8 mouse cellular contexts compared by ENCODE assay signal in the genomic region with DNA sequence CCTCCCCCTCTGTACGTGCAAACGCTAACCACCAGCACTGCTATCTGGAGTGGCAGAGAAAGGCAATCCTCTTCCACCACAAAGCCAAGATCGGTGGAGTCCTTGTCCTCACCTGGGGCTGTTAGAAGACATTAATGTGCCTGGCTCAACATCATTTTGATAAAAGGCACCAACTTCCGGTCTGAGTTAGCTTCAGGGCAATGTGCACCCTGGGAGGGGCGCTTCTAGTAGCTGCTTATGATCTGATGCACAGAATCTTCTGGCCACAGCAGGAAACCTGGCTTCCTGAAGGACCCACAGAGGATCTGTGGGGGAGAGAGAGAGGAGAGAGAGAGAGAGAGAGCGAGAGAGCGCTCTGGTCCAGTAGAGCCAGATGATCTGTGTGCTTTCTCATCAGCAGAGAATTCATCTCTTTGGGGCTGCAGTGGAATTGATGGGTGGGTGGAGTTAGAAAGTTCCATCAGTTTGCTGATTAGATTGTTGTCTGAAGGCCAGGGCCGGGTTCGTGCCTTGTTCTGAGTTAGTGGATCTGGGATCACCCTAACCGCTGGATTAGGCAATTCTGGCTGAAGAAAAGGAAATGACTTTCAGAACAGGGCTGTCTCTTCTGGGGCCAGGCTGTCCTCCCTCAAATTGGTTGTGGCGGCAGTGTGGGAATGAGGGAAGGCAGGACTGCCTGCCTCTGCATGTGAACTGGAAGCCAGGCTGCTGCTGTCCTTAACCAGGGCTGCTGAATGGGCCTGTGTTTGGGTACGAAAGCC.
DNase-seq lines count a peak whose midpoint lies in the region; ATAC-seq and TF ChIP-seq lines count a peak whose summit lies in the region.

No protein-coding gene starts in this region.

- H3K4me2 ChIP-seq in heart, embryonic 11.5 days, result no peak overlapping the region
- no peak overlapping the region for H3K4me2 ChIP-seq in embryonic facial prominence, embryonic 14.5 days (ENCODE audit: low read depth, low read length)
- H3K4me2 ChIP-seq in kidney, postnatal 0 days (ENCODE audit: low read length), result no peak overlapping the region

- H3K36me3 ChIP-seq in heart, embryonic 11.5 days (ENCODE audit: control insufficient read depth, insufficient read depth, low read length), result no peaks in the 10 kb centered on the region
- H3K36me3 ChIP-seq in embryonic facial prominence, embryonic 14.5 days (ENCODE audit: control insufficient read depth, insufficient read depth, low read length), result no peaks in the 10 kb centered on the region
- no peaks in the 10 kb centered on the region for H3K36me3 ChIP-seq in kidney, postnatal 0 days (ENCODE audit: insufficient read depth, low read length)

- peak; percentile 97 for DNase-seq in heart, adult 11 months
- peak; percentile 77 for DNase-seq in embryonic facial prominence, embryonic 14.5 days (ENCODE audit: low spot score)
- peak; percentile 47 for DNase-seq in kidney, postnatal 0 days (ENCODE audit: low spot score)
- DNase-seq in right cerebral cortex, postnatal 14 days, result no peak
- no peak for DNase-seq in layer of hippocampus, adult 8-10 months (ENCODE audit: low spot score in 2 of 2)
- no peak for DNase-seq in layer of hippocampus, postnatal 36 days

- TF ChIP-seq CTCF in kidney, postnatal 0 days (IDR thresholded peaks at IDR 0.05; ENCODE audit: low read depth), result no peak

- H3K27me3 ChIP-seq in heart, embryonic 11.5 days (ENCODE audit: control insufficient read depth, insufficient read depth, low read length), result no peaks in the 10 kb centered on the region
- H3K27me3 ChIP-seq in embryonic facial prominence, embryonic 14.5 days (replicated peaks; ENCODE audit: control insufficient read depth, insufficient read depth, low read length), result no peaks in the 10 kb centered on the region
- H3K27me3 ChIP-seq in kidney, postnatal 0 days (ENCODE audit: insufficient read depth, low read length), result no peaks in the 10 kb centered on the region

- WGBS in heart, embryonic 11.5 days (ENCODE audit: insufficient replicate concordance), result 46% methylated on average over 10 of the region's 12 CpGs
- 51% methylated on average over 10 of the region's 12 CpGs for WGBS in embryonic facial prominence, embryonic 14.5 days
- WGBS in kidney, postnatal 0 days, result 45% methylated on average over 10 of the region's 12 CpGs

- H3K9ac ChIP-seq in heart, embryonic 11.5 days (ENCODE audit: low read depth, low read length), result no peak overlapping the region
- H3K9ac ChIP-seq in embryonic facial prominence, embryonic 14.5 days (ENCODE audit: low read depth, low read length), result no peak overlapping the region; the same call in 1 of the 2 replicates
- H3K9ac ChIP-seq in kidney, postnatal 0 days (ENCODE audit: low read depth, low read length), result no peak overlapping the region

- H3K4me1 ChIP-seq in heart, embryonic 11.5 days (ENCODE audit: control insufficient read depth, insufficient read depth, low read length), result 0 out of 2 replicates have a peak, but pooled peaks cover 3% of the 10 kb centered on the region
- H3K4me1 ChIP-seq in embryonic facial prominence, embryonic 14.5 days (ENCODE audit: control insufficient read depth, insufficient read depth, low read length), result peaks cover 14% of the 10 kb centered on the region
- H3K4me1 ChIP-seq in kidney, postnatal 0 days (replicated peaks; ENCODE audit: insufficient read depth, low read length), result peaks cover 13% of the 10 kb centered on the region; the same call in 1 of the 2 replicates

- H3K9me3 ChIP-seq in heart, embryonic 11.5 days (replicated peaks; ENCODE audit: control insufficient read depth, low read length), result no peaks in the 10 kb centered on the region
- H3K9me3 ChIP-seq in embryonic facial prominence, embryonic 14.5 days (ENCODE audit: control insufficient read depth, low read length), result 0 out of 2 replicates have a peak, but pooled peaks cover 4% of the 10 kb centered on the region
- H3K9me3 ChIP-seq in kidney, postnatal 0 days (replicated peaks; ENCODE audit: low read length), result no peaks in the 10 kb centered on the region; the same call in 1 of the 2 replicates

- no peak overlapping the region for H3K27ac ChIP-seq in heart, embryonic 11.5 days (ENCODE audit: low read depth, low read length)
- H3K27ac ChIP-seq in embryonic facial prominence, embryonic 14.5 days (replicated peaks; ENCODE audit: low read depth, low read length), result peak overlapping the region; percentile 65
- peak overlapping the region; percentile 1; the same call in 1 of the 2 replicates for H3K27ac ChIP-seq in kidney, postnatal 0 days

- ATAC-seq in heart, embryonic 11.5 days (replicated peaks; ENCODE audit: insufficient number of reproducible peaks, low FRiP score, low TSS enrichment), result no peak
- peak; percentile 26; the same call in 1 of the 2 replicates for ATAC-seq in embryonic facial prominence, embryonic 14.5 days (ENCODE audit: low read depth)
- ATAC-seq in kidney, postnatal 0 days (replicated peaks; ENCODE audit: low FRiP score, low read depth), result no peak
- peak; percentile 62 for ATAC-seq in megakaryocyte-erythroid progenitor cell, adult 5-6 weeks (replicated peaks; ENCODE audit: low FRiP score, low TSS enrichment, poor library complexity, severe bottlenecking)

- no peak overlapping the region for H3K4me3 ChIP-seq in heart, embryonic 11.5 days (ENCODE audit: low read depth, low read length)
- H3K4me3 ChIP-seq in embryonic facial prominence, embryonic 14.5 days (ENCODE audit: low read depth, low read length), result no peak overlapping the region
- no peak overlapping the region for H3K4me3 ChIP-seq in kidney, postnatal 0 days (replicated peaks; ENCODE audit: low read depth, low read length)

Comparison
In these comparisons a context has a peak if more than half of its experiments do, and no peak if none do; other contexts are left out.
1. DNase-seq: peak in heart, adult 11 months (single experiment), embryonic facial prominence, embryonic 14.5 days (single experiment) and kidney, postnatal 0 days (single experiment); none in right cerebral cortex, postnatal 14 days (single experiment), layer of hippocampus, adult 8-10 months (0 of 2) and layer of hippocampus, postnatal 36 days (0 of 2).
2. ATAC-seq: peak in embryonic facial prominence, embryonic 14.5 days (single experiment) and megakaryocyte-erythroid progenitor cell, adult 5-6 weeks (single experiment); none in heart, embryonic 11.5 days (single experiment) and kidney, postnatal 0 days (single experiment).